8 mouse cellular contexts compared by ENCODE assay signal in the genomic region with DNA sequence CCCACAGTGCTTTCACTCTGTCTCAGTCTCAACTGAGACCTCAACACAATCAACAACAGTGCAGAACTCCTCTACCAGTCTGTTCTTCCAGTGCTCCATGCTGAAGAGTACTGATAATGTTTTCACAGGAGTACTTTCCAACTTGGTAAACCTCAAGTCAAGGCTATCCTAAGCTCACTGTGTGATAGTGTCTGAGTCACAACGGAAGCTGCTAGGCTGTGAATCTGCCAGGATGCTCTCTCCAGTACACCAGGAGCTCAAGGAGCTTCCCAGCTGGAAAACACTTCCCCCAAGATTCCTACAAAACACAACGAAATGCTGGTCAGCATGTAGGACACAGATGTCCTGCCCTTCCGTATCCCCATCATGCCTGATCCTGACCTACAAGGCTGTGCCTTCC. TPM values are rescaled to one million over a fixed set of nuclear protein-coding genes. Genes with fewer than 3 reads are reported as not detected.
"Had no signal": no experiment of that assay in that cellular context is flagged by ENCODE, and none has a peak within 500 bp of the region (broad histone marks: within the 10 kb centered on the region; RNA-seq: fewer than 3 reads in every experiment).

No protein-coding gene starts in this region.

- DNase-seq: right cerebral cortex, postnatal 25 days; right cerebral cortex, postnatal 4 days; spleen, adult 18-20 months; thymus, adult 18-20 months; thymus, postnatal 14 days; thymus, postnatal 36 days had no signal

RNA-seq across cellular contexts. Expression of gene Hsf2bp, which starts 7.8 kb away (rescaled TPM):
- total RNA-seq: megakaryocyte, adult 5-6 weeks; megakaryocyte-erythroid progenitor cell, adult 5-6 weeks had no signal
